Mouse (Mus musculus): ENCODE measurements around the gene Ube2z.

- TF ChIP-seq CTCF (IDR thresholded peaks at IDR 0.05; ENCODE audit: borderline replicate concordance, control insufficient read depth, extremely low read depth, insufficient read depth, low read length, poor library complexity) (no peak), POLR2A (IDR thresholded peaks at IDR 0.05; ENCODE audit: control insufficient read depth, extremely low read depth, insufficient read depth, low read length, poor library complexity) (no peak)
Observed at GRCm38 (mm10) chr11:96080736-96081135, 15.5 kb upstream of the Ube2z start.
